Mouse (Mus musculus) small intestine, adult 2 months (tissue): ENCODE measurements around the gene Arid2.

Source experiments
- CTCF ChIP-seq: fragments of 200-500 bp; IDR thresholded peaks from 2 replicates; pipeline ENCODE4 v1.5.1; 2012; ENCODE audit warnings: low read depth, mild to moderate bottlenecking, control low read depth, inconsistent platforms, low read length, moderate library complexity, mixed read lengths; ENCODE audit not compliant: insufficient replicate concordance, insufficient read length; ENCODE audit errors: extremely low read depth
- POLR2A ChIP-seq: fragments of 200-500 bp; IDR thresholded peaks from 2 replicates; pipeline ENCODE4 v1.6.1; 2012; ENCODE audit warnings: low read depth, mild to moderate bottlenecking, control low read depth, inconsistent platforms, low read length, moderate library complexity

GRCm38 (mm10) chr15:96388565-96388964 lies 101.2 kb downstream of the Arid2 start:
- TF ChIP-seq CTCF (no peak), POLR2A (no peak)
